Mouse (Mus musculus): ENCODE results near the gene Fcer2a. TPM values are rescaled to one million over a fixed set of nuclear protein-coding genes. Genes with fewer than 3 reads are reported as not detected.

Fcer2a gene
- polyA plus RNA-seq, 1 experiment from 2014 or later = 0.33 TPM

DNA sequence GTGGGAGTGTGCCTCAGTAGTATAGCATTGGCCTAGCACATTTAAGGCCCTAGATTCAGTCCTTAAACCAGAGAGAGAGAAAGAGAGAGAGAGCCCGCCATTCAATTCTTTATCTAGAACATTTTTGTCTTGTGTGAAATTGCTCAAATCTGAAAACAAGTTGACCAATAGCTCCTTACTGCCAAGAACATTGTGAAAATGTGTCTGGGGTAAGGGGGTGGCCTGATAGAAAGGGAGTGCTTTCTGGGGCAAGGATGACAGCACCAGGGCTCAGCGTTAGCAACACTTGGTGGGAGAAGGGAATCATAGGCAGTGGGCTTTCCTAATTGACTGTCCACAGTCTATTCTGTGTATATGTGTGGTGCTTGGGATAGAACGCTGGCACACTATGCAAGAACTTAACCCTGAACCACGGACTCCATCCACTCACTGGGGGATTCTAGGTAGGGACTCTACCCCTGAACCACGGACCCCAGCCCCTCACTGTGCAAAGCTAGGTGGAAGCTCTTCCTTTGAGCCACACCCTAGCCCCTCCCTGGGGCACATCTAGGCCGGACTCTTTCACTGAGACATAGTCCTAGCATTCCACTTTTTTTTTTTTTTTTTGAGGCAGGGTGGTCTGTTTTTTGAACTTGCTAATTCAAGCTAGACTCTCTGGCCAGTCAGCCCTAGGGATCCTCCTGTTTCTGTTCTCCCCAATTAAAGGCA lies 47.0 kb downstream of the Fcer2a start:
- Histone ChIP-seq H3K27me3 (no peaks in the 10 kb centered on the region), H3K4me2 (no peak overlapping the region), H3K9me3 (no peaks in the 10 kb centered on the region), H3K4me1 (no peaks in the 10 kb centered on the region), H3K4me3 (no peak overlapping the region), H3K9ac (no peak overlapping the region), H3K36me3 (no peaks in the 10 kb centered on the region), H3K27ac (no peak overlapping the region)
- 83% methylated on average over 6 of the region's 6 CpGs for WGBS
- ATAC-seq (ENCODE audit: insufficient number of reproducible peaks, low FRiP score, low TSS enrichment, low read depth) = no peak

DNA sequence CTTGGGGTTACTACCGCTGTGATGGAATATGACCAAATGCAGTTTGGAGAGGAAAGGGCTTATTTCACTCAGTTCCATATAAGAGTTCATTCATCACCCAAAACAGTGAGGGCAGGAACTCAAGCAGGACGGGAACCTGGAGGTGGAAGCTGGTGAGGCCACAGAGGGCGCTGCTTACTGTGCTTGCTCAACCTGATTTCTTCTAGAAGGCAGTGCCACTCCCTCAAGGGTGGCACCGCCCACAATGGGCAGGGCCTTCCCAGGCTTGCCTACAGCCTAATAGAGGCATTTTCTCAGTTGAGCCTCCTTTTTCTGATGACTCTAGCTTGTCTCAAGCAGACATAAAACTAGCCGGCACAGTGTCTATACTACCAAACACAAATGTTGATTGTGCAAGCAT lies 48.2 kb downstream of the Fcer2a start:
- Histone ChIP-seq H3K4me2 (no peak overlapping the region), H3K36me3 (no peaks in the 10 kb centered on the region), H3K27ac (no peak overlapping the region), H3K27me3 (no peaks in the 10 kb centered on the region), H3K9ac (no peak overlapping the region), H3K9me3 (no peaks in the 10 kb centered on the region), H3K4me1 (no peaks in the 10 kb centered on the region), H3K4me3 (no peak overlapping the region)
- 16% methylated on average over 5 of the region's 5 CpGs for WGBS
- no peak for ATAC-seq (ENCODE audit: insufficient number of reproducible peaks, low FRiP score, low TSS enrichment, low read depth)

Other genes starting within 250 kb of the Fcer2a start
- gene Pex11g, start 226.5 kb downstream of the Fcer2a start, polyA plus RNA-seq (2015; fragmentation: Nextera tagmentation; extraction: Ambion mirVana) = 5.6 and 6.2 TPM in 2 replicates
- not detected in 2 replicates for gene Tex45, start 223.3 kb downstream of the Fcer2a start, polyA plus RNA-seq (2015; fragmentation: Nextera tagmentation; extraction: Ambion mirVana)
- gene Zfp358, start 201.0 kb downstream of the Fcer2a start, polyA plus RNA-seq (2015; fragmentation: Nextera tagmentation; extraction: Ambion mirVana) = 43.7 and 45.9 TPM in 2 replicates
- gene Mcoln1, start 193.7 kb downstream of the Fcer2a start, polyA plus RNA-seq (2015; fragmentation: Nextera tagmentation; extraction: Ambion mirVana) = 50.8 and 53.3 TPM in 2 replicates
- gene Pnpla6, start 178.8 kb downstream of the Fcer2a start, polyA plus RNA-seq (2015; fragmentation: Nextera tagmentation; extraction: Ambion mirVana) = 21.8 and 23.5 TPM in 2 replicates
- 0.26 and 0.47 TPM in 2 replicates for gene C330021F23Rik, start 126.2 kb downstream of the Fcer2a start, polyA plus RNA-seq (2015; fragmentation: Nextera tagmentation; extraction: Ambion mirVana)
- gene Camsap3, start 106.9 kb downstream of the Fcer2a start, polyA plus RNA-seq (2015; fragmentation: Nextera tagmentation; extraction: Ambion mirVana) = 11.4 and 11.6 TPM in 2 replicates
- gene Xab2, start 72.9 kb downstream of the Fcer2a start, polyA plus RNA-seq (2015; fragmentation: Nextera tagmentation; extraction: Ambion mirVana) = 50.1 and 52.3 TPM in 2 replicates
- 94.9 and 112 TPM in 2 replicates for gene Pet100, start 72.6 kb downstream of the Fcer2a start, polyA plus RNA-seq (2015; fragmentation: Nextera tagmentation; extraction: Ambion mirVana)
- 0.12 TPM in 1 of 2 replicates, not detected in the other for gene Pcp2, start 68.6 kb downstream of the Fcer2a start, polyA plus RNA-seq (2015; fragmentation: Nextera tagmentation; extraction: Ambion mirVana)
- gene Stxbp2, start 63.2 kb downstream of the Fcer2a start, polyA plus RNA-seq (2015; fragmentation: Nextera tagmentation; extraction: Ambion mirVana) = 42.5 and 43.0 TPM in 2 replicates
- not detected in 2 replicates for gene Retn, start 38.4 kb downstream of the Fcer2a start, polyA plus RNA-seq (2015; fragmentation: Nextera tagmentation; extraction: Ambion mirVana)
- gene Mcemp1, start 28.4 kb downstream of the Fcer2a start, polyA plus RNA-seq (2015; fragmentation: Nextera tagmentation; extraction: Ambion mirVana) = 0.51 and 1.1 TPM in 2 replicates
- gene Fcor, start 21.8 kb downstream of the Fcer2a start, polyA plus RNA-seq (2015; fragmentation: Nextera tagmentation; extraction: Ambion mirVana) = 7.6 and 9.9 TPM in 2 replicates
- gene Trappc5, start 17.9 kb downstream of the Fcer2a start, polyA plus RNA-seq (2015; fragmentation: Nextera tagmentation; extraction: Ambion mirVana) = 37.7 and 39.0 TPM in 2 replicates
- not detected in 2 replicates for gene Clec4g, start 26.5 kb upstream of the Fcer2a start, polyA plus RNA-seq (2015; fragmentation: Nextera tagmentation; extraction: Ambion mirVana)
- 0.52 and 0.77 TPM in 2 replicates for gene Cd209a, start 54.8 kb upstream of the Fcer2a start, polyA plus RNA-seq (2015; fragmentation: Nextera tagmentation; extraction: Ambion mirVana)
- not detected in 2 replicates for gene Cd209e, start 160.1 kb upstream of the Fcer2a start, polyA plus RNA-seq (2015; fragmentation: Nextera tagmentation; extraction: Ambion mirVana)
- gene Cd209d, start 184.4 kb upstream of the Fcer2a start, polyA plus RNA-seq (2015; fragmentation: Nextera tagmentation; extraction: Ambion mirVana) = not detected in 2 replicates
- gene Cd209b, start 232.7 kb upstream of the Fcer2a start, polyA plus RNA-seq (2015; fragmentation: Nextera tagmentation; extraction: Ambion mirVana) = not detected in 2 replicates